Mouse (Mus musculus): ENCODE measurements around the gene Glod4.

DNA sequence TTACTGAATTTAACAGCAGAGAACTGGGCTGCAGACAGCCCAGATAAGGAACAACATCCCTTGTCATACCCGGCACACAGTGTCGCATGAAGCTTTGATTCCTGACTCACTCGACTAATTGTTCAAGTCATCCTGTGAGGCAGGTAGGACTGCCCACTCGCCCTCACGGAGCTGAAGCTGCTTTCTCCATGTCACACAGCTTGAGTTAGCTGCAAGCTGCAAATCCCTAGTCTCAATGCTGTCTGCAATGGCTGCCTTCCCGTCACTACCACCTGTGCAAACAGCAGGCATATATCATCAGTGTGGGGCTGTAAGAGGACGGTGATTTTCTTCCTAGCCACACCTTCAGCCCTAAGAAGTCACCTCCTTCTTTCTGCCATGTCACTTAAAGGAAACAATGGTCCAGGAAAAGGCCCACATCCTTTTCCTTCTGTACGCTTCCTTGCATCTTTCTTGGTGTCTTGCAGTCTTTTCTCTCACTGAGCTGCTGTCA, 46.5 kb downstream of the Glod4 start:
- TF ChIP-seq POLR2A (IDR thresholded peaks at IDR 0.05; ENCODE audit: low read depth, low read length) (no peak), CTCF (IDR thresholded peaks at IDR 0.05; ENCODE audit: extremely low read depth, insufficient read length, insufficient replicate concordance, low read depth, low read length) (no peak)

Data from small intestine, adult 2 months (tissue).